Mouse (Mus musculus) CH12.LX (cell line): ENCODE measurements around the gene 4930430F08Rik.

Experiments
- CTCF ChIP-seq, 2 experiments: IDR thresholded peaks in 1 of 2; conservative IDR thresholded peaks in 1 of 2; 2 replicates each; pipeline ENCODE4 v1.5.1; 2011 to 2012; ENCODE audit warnings: low read depth in 2 of 2, low read length in 2 of 2, improper control_type of control experiment in 1 of 2, inconsistent platforms in 1 of 2, mild to moderate bottlenecking in 1 of 2, moderate library complexity in 1 of 2
- EP300 ChIP-seq: IDR thresholded peaks from 2 replicates; pipeline ENCODE4 v1.6.1; 2011; ENCODE audit warnings: low read length, improper control_type of control experiment
- MAX ChIP-seq: IDR thresholded peaks from 2 replicates; pipeline ENCODE4 v1.6.1; 2011; ENCODE audit warnings: low read length, improper control_type of control experiment
- NELFE ChIP-seq: IDR thresholded peaks from 2 replicates; pipeline ENCODE4 v1.6.1; 2011; ENCODE audit warnings: low read depth, low read length, improper control_type of control experiment
- POLR2A ChIP-seq: IDR thresholded peaks from 2 replicates; pipeline ENCODE4 v1.6.1; 2011; ENCODE audit warnings: low read depth, mild to moderate bottlenecking, improper control_type of control experiment, low read length
- RCOR1 ChIP-seq: conservative IDR thresholded peaks from 2 replicates; pipeline ENCODE4 v1.6.1; 2012; ENCODE audit warnings: low read depth, mild to moderate bottlenecking, inconsistent platforms, low read length, improper control_type of control experiment
- USF2 ChIP-seq: conservative IDR thresholded peaks from 2 replicates; pipeline ENCODE4 v1.6.1; 2011; ENCODE audit warnings: low read depth, low read length, improper control_type of control experiment
- ZNF384 ChIP-seq: IDR thresholded peaks from 2 replicates; pipeline ENCODE4 v1.6.1; 2012; ENCODE audit warnings: low read depth, low read length, improper control_type of control experiment, inconsistent platforms

GRCm38 (mm10) chr10:100604254-100604653 is 14.0 kb upstream of the 4930430F08Rik start:
- TF ChIP-seq ZNF384 (no peak), CTCF (conservative IDR thresholded peaks at IDR 0.05 in 1 of 2, IDR thresholded peaks at IDR 0.05 in 1 of 2; ENCODE audit: low read depth in 2 of 2, low read length in 2 of 2) (no peak), EP300 (no peak), POLR2A (no peak), MAX (no peak), NELFE (no peak), USF2 (no peak), RCOR1 (no peak)
